Mouse (Mus musculus): Measurements from ENCODE around the gene Commd6. TPM values are rescaled to one million over a fixed set of nuclear protein-coding genes. Genes with fewer than 3 reads are reported as not detected.

Commd6 gene
- polyA plus RNA-seq, 1 experiment, result 15.4 TPM

DNA sequence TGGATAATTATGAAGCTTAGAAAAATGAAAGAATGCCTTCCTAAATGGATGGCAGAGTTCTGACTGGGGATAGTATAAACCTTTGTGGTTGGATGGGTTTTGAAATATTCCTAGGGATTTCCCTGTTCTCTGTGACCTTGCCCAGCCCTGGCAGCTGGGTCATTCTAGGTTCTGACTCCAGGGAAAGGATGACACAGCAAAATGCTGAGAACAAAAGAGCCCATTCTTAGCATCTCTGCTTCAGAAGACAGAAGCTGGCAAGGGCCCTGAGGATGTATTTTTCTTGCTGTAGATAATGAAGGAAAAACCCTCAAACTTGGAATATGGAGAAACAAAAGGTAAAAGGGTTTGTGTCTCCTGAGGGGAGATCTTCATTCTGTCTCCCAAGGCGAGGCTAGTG, 27.3 kb downstream of the Commd6 start:
- Histone ChIP-seq H3K27ac (ENCODE audit: insufficient read depth, low read length) (no peak overlapping the region), H3K27me3 (ENCODE audit: control insufficient read depth, insufficient read depth, low read length) (peaks cover 6% of the 10 kb centered on the region), H3K36me3 (ENCODE audit: control insufficient read depth, insufficient read depth, low read length) (no peaks in the 10 kb centered on the region), H3K4me3 (ENCODE audit: extremely low read depth, insufficient read depth, insufficient read length) (no peak overlapping the region), H3K4me1 (ENCODE audit: control insufficient read depth, insufficient read depth, insufficient read length) (peaks cover 5% of the 10 kb centered on the region; the same call in 1 of the 2 replicates)
- no peak for TF ChIP-seq POLR2A (IDR thresholded peaks at IDR 0.05; ENCODE audit: low read depth, low read length)
- no peak for TF ChIP-seq CTCF (IDR thresholded peaks at IDR 0.05; ENCODE audit: extremely low read depth, insufficient read depth, insufficient read length, insufficient replicate concordance)
- 84% methylated on average over 1 of the region's 1 CpGs for WGBS
- DNase-seq (ENCODE audit: low read depth in 1 of 2, low spot score in 2 of 2), result no peak

DNA sequence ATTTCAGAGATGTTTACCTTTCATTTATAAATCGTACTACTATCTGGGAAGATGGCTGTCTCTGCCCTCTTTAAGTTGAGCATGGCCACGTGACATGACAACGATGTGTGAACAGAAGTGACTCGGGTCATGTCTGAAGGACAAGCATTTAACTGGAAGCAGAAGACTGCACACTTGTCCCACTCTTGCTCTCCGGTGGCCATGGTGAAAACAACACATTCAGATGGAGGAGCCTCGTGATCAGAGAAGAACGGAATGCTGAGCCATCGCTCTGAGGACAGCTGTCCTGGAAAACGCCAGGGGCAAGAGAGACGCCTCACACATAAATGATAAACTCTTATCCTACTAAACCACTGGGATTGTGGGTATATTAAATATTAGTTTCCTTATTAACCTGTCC, 29.8 kb downstream of the Commd6 start:
- whole genome bisulfite sequencing, result 82% methylated on average over 10 of the region's 10 CpGs
- Histone ChIP-seq H3K27me3 (ENCODE audit: control insufficient read depth, insufficient read depth, low read length) (peaks cover 10% of the 10 kb centered on the region), H3K27ac (ENCODE audit: insufficient read depth, low read length) (no peak overlapping the region), H3K4me3 (ENCODE audit: extremely low read depth, insufficient read depth, insufficient read length) (no peak overlapping the region), H3K36me3 (ENCODE audit: control insufficient read depth, insufficient read depth, low read length) (no peaks in the 10 kb centered on the region), H3K4me1 (ENCODE audit: control insufficient read depth, insufficient read depth, insufficient read length) (peaks cover 8% of the 10 kb centered on the region; the same call in 1 of the 2 replicates)
- TF ChIP-seq POLR2A (IDR thresholded peaks at IDR 0.05; ENCODE audit: low read depth, low read length) (no peak), CTCF (IDR thresholded peaks at IDR 0.05; ENCODE audit: extremely low read depth, insufficient read depth, insufficient read length, insufficient replicate concordance) (no peak)
- DNase-seq (ENCODE audit: low read depth in 1 of 2, low spot score in 2 of 2), result no peak

DNA sequence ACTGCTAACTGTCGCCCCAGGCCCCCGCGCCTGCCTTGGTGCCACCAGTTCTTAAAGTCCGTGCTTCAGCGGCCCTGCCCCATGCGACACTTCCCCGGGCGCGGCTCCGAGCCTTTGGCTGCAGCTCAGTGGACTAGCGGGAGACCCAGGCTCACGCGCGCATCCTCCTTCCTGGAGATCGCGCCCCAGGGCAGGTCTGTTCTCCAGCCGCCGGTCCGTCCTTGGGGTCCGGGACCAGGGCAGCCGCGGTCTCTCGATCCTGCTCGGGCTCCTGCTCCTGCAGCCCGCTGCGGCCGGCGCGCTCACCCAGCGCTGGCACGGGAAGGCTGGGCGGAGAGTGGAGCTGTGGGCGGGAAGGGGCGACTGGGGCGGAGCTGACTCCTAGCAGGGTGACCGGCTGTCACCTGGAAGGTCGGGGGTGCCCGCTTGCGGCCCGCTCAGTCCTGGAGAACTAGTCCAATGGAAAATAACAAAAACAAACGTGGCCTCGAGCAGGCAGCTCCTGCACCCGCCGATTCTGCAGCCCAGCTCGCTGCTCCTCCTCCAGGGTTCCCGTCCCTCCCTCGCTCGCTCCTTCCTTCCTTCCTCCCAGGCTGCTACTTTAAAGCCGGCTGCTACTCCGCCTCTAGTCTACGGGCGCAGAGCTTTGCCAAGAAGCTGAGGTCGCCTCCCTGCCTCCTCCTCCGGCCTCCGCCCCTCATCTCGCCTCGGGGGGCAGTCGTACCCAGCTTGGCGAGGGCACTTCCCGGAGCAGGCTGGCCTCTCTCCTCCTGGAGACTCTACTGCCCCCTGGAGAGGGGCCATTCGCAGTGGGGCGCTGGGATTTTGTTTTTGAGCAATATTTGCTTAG, 31.7 kb downstream of the Commd6 start, which contains the start of gene Tbc1d4:
Gene Tbc1d4, minus strand, starts transcription at position 673 of the 850 bp plus-strand sequence.
- TF ChIP-seq POLR2A (IDR thresholded peaks at IDR 0.05; ENCODE audit: low read depth, low read length), result no peak
- peak; percentile 26; the same call in 1 of the 2 replicates for TF ChIP-seq CTCF (IDR thresholded peaks at IDR 0.05; ENCODE audit: extremely low read depth, insufficient read depth, insufficient read length, insufficient replicate concordance)
- WGBS, result under 1% methylated on average over 62 of the region's 62 CpGs
- peaks cover 10% of the 10 kb centered on the region for H3K27me3 ChIP-seq (ENCODE audit: control insufficient read depth, insufficient read depth, low read length)
- peak in 1 of 2 experiments; percentile 37 for DNase-seq (ENCODE audit: low read depth in 1 of 2, low spot score in 2 of 2)
- H3K4me1 ChIP-seq (ENCODE audit: control insufficient read depth, insufficient read depth, insufficient read length), result peaks cover 8% of the 10 kb centered on the region; the same call in 1 of the 2 replicates
- H3K4me3 ChIP-seq (ENCODE audit: extremely low read depth, insufficient read depth, insufficient read length), result peak within 1 kb of the TSS; percentile 71
- H3K27ac ChIP-seq (ENCODE audit: insufficient read depth, low read length), result no peak within 1 kb of the TSS; the same call in 1 of the 2 replicates
- H3K36me3 ChIP-seq (ENCODE audit: control insufficient read depth, insufficient read depth, low read length), result no peaks in the 10 kb centered on the region

DNA sequence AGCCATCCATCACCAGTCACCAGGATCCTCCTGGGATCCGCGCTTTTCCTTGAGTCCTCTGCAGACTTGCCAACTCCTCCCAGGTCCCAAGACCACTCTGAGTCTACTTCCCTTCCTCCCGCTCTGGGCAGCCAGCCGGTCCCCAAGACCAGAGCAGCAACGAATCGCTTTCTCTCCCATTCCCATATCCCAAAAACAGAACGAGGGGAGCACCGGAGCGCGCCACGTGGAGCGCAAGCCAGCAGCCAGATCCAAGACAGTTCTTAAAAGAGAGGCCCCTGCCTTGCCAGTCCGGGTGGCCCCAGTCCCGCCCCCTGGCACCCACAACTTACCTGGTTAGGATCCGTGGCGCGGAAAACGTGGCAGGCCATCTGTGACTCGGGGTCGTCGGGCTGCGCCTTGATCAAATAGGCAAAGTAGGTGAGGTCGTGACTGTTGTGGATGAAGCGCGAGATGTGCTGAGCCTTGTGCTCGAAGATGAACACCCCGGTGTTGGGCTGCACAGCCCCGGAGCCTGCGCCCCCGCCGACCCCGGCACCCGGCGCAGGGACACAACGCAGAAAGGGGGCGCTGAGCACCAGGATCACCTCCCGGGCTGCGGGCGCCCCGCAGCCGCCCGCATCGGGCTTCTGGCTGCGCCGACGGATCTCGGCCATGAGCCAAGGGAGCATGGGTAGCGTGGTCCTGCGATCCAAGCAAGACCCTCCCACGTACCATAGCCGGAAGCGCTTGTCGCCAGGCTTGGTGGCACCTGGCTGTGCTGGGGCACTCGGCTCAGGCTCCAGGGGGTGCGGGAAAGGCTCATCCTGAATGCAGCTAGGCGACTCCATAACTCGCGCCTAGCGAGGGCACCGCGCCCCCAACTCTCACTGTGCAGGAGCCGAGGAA, 32.6 kb downstream of the Commd6 start:
- DNase-seq (ENCODE audit: low read depth in 1 of 2, low spot score in 2 of 2), result no peak
- H3K36me3 ChIP-seq (ENCODE audit: control insufficient read depth, insufficient read depth, low read length), result no peaks in the 10 kb centered on the region
- no peak overlapping the region for H3K27ac ChIP-seq (ENCODE audit: insufficient read depth, low read length)
- peaks cover 10% of the 10 kb centered on the region for H3K27me3 ChIP-seq (ENCODE audit: control insufficient read depth, insufficient read depth, low read length)
- peak overlapping the region; percentile 71 for H3K4me3 ChIP-seq (ENCODE audit: extremely low read depth, insufficient read depth, insufficient read length)
- H3K4me1 ChIP-seq (ENCODE audit: control insufficient read depth, insufficient read depth, insufficient read length), result peaks cover 8% of the 10 kb centered on the region; the same call in 1 of the 2 replicates
- WGBS, result 1% methylated on average over 62 of the region's 62 CpGs
- TF ChIP-seq CTCF (IDR thresholded peaks at IDR 0.05; ENCODE audit: extremely low read depth, insufficient read depth, insufficient read length, insufficient replicate concordance), result no peak
- no peak for TF ChIP-seq POLR2A (IDR thresholded peaks at IDR 0.05; ENCODE audit: low read depth, low read length)

DNA sequence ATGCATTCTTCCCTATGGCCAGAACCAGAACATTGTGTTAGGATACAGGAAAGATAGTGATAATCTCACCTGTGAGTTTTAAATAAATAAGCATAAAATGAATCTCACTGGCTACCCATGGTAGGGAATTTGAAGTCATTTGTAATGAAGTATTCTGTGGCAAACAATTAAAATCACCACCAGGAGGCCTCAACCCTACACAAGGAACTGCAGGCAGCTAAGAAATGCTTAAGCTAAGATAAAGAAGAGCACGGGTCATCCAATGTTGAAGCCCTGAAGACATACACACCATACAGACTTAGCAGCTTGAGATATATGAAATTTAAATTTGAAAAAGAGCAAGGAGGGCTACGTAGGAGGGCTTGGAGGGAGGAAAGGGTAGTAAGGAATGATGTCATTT, 34.6 kb downstream of the Commd6 start:
- Histone ChIP-seq H3K4me1 (ENCODE audit: control insufficient read depth, insufficient read depth, insufficient read length) (peaks cover 8% of the 10 kb centered on the region; the same call in 1 of the 2 replicates), H3K27me3 (ENCODE audit: control insufficient read depth, insufficient read depth, low read length) (peaks cover 10% of the 10 kb centered on the region), H3K27ac (ENCODE audit: insufficient read depth, low read length) (no peak overlapping the region), H3K36me3 (ENCODE audit: control insufficient read depth, insufficient read depth, low read length) (no peaks in the 10 kb centered on the region), H3K4me3 (ENCODE audit: extremely low read depth, insufficient read depth, insufficient read length) (no peak overlapping the region)
- 60% methylated on average over 2 of the region's 2 CpGs for WGBS
- TF ChIP-seq POLR2A (IDR thresholded peaks at IDR 0.05; ENCODE audit: low read depth, low read length) (no peak), CTCF (IDR thresholded peaks at IDR 0.05; ENCODE audit: extremely low read depth, insufficient read depth, insufficient read length, insufficient replicate concordance) (no peak)
- no peak for DNase-seq (ENCODE audit: low read depth in 1 of 2, low spot score in 2 of 2)

DNA sequence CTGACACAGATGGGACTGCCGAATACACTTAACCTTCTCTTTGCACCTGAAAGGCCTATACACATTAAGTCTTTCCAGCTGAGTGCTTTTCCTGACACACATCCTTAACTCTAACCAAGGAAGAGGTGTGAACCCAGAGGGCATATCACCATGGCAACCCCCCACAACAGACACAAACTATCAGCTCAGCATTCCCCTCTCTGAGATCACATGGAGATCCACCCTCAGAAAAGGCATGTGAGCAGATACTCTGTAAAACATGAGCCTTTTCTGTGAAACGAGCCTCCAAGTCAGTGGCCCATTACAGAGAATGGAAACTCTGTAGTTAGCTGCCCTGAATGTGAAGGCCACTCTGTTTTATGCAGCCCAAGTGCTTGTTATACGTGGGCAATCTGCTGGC, 37.6 kb downstream of the Commd6 start:
- Histone ChIP-seq H3K27ac (ENCODE audit: insufficient read depth, low read length) (no peak overlapping the region), H3K4me3 (ENCODE audit: extremely low read depth, insufficient read depth, insufficient read length) (no peak overlapping the region), H3K36me3 (ENCODE audit: control insufficient read depth, insufficient read depth, low read length) (no peaks in the 10 kb centered on the region), H3K4me1 (ENCODE audit: control insufficient read depth, insufficient read depth, insufficient read length) (no peaks in the 10 kb centered on the region; the same call in 1 of the 2 replicates), H3K27me3 (ENCODE audit: control insufficient read depth, insufficient read depth, low read length) (peaks cover under 1% of the 10 kb centered on the region; the same call in 1 of the 2 replicates)
- DNase-seq (ENCODE audit: low read depth in 1 of 2, low spot score in 2 of 2), result no peak
- 76% methylated on average over 3 of the region's 3 CpGs for WGBS
- TF ChIP-seq POLR2A (IDR thresholded peaks at IDR 0.05; ENCODE audit: low read depth, low read length) (no peak), CTCF (IDR thresholded peaks at IDR 0.05; ENCODE audit: extremely low read depth, insufficient read depth, insufficient read length, insufficient replicate concordance) (no peak)

Data from spleen, adult 2 months (tissue).